Mouse (Mus musculus) neural tube, embryonic 11.5 days (tissue): ENCODE measurements around the gene Slc2a9. TPM values are rescaled to one million over a fixed set of nuclear protein-coding genes. Genes with fewer than 3 reads are reported as not detected.

Experiments
- ATAC-seq: fragments of 200-750 bp; cut with Nextera tagmentation; 2 replicates; pipeline ENCODE4 v1.8.0; 2017; ENCODE audit warnings: moderate number of reproducible peaks, mild to moderate bottlenecking, moderate TSS enrichment, moderate library complexity; ENCODE audit not compliant: insufficient read depth, low FRiP score, low TSS enrichment
- DNase-seq: peaks from one replicate; pipeline ENCODE4 v3.0.0-alpha.2; 2015; ENCODE audit warnings: low spot score
- H3K27ac ChIP-seq: fragments of 300-500 bp; sonication (generic); 2 replicates; pipeline ENCODE4 v1.5.1; 2014; ENCODE audit warnings: low read depth, mild to moderate bottlenecking, low read length
- H3K27me3 ChIP-seq: fragments of 300-500 bp; sonication (generic); 2 replicates; pipeline ENCODE4 v1.6.1; 2014; ENCODE audit warnings: mild to moderate bottlenecking, low read length, mixed read lengths; ENCODE audit not compliant: control insufficient read depth, insufficient read depth
- H3K36me3 ChIP-seq: fragments of 300-500 bp; sonication (generic); 2 replicates; pipeline ENCODE4 v1.6.1; 2014; ENCODE audit warnings: mild to moderate bottlenecking, low read length, moderate library complexity, mixed read lengths; ENCODE audit not compliant: control insufficient read depth, insufficient read depth
- H3K4me1 ChIP-seq: fragments of 300-500 bp; sonication (generic); 2 replicates; pipeline ENCODE4 v1.6.1; 2014; ENCODE audit warnings: low read length, mixed read lengths; ENCODE audit not compliant: control insufficient read depth, insufficient read depth
- H3K4me2 ChIP-seq: fragments of 300-500 bp; sonication (generic); 2 replicates; pipeline ENCODE4 v1.6.1; 2014; ENCODE audit warnings: low read depth, mild to moderate bottlenecking, moderate library complexity
- H3K4me3 ChIP-seq: fragments of 300-500 bp; sonication (generic); 2 replicates; pipeline ENCODE4 v1.5.1; 2014; ENCODE audit warnings: low read depth, low read length
- H3K9ac ChIP-seq: fragments of 300-500 bp; sonication (generic); 2 replicates; pipeline ENCODE4 v1.6.1; 2014; ENCODE audit warnings: mild to moderate bottlenecking, low read length
- H3K9me3 ChIP-seq: fragments of 300-500 bp; sonication (generic); 2 replicates; pipeline ENCODE4 v1.6.1; 2016; ENCODE audit warnings: low read length; ENCODE audit not compliant: control insufficient read depth
- WGBS: fragments of 180-500 bp; shearing (Covaris S2); extraction: QIAGEN DNeasy Blood & Tissue Kit; methylation state at CpG from one replicate; pipeline ENCODE4 v1.1.7; 2014; 5-methylcytosine and 5-hydroxymethylcytosine counted together
- polyA plus RNA-seq: library from polyadenylated mRNA; unstranded; fragments of >200 nt; fragmentation: Nextera tagmentation; extraction: Ambion mirVana; gene quantifications from 2 replicates; pipeline ENCODE4 v1.2.1, GENCODE M21; 2014

Gene Slc2a9
- polyA plus RNA-seq, 1 experiment from 2014 or later, result 0.77 TPM

DNA sequence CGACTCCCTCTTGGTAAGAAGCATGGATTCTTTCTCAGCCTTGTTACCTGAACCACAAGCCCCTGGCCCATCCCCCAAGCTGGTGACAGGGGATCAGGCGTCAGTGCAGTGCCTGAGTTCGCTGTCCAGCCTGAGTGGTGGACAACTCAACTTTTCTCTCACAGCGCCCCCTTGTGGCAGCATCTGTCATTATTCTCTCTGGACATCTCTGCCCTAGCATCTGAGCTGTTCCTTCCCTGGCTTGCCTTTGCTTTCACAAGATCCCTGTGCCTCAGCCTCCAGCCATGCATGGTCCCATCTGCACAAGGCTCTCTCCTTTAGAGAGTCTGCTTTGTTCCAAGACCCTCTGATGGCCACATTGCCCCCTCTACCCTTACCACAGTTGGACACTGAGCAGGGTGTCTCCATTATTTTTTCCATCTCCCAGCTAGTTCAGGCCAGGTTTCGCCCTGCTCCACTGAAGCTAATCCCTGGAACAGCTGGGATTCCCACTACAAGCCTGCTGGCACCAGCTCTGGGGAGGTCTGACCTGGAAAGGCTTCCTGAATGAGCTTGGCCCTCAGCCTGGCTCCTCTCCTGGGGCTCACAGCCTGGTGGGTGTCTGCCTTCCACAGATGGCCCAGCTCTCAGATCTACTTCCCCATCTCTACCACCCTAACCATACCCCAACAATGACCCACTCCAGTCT lies 32.9 kb downstream of the Slc2a9 start:
- 21% methylated on average over 5 of the region's 5 CpGs for WGBS
- Histone ChIP-seq H3K4me3 (no peak overlapping the region), H3K4me2 (no peak overlapping the region), H3K36me3 (no peaks in the 10 kb centered on the region), H3K4me1 (no peaks in the 10 kb centered on the region), H3K9ac (no peak overlapping the region), H3K27me3 (no peaks in the 10 kb centered on the region), H3K27ac (no peak overlapping the region), H3K9me3 (no peaks in the 10 kb centered on the region)
- peak; percentile 83 for DNase-seq
- peak; percentile 75 for ATAC-seq

GRCm38 (mm10) chr5:38466569-38467110 lies 36.3 kb downstream of the Slc2a9 start:
- DNase-seq (no peak), ATAC-seq (no peak)
- no peak overlapping the region for H3K9ac ChIP-seq
- no peak overlapping the region for H3K4me2 ChIP-seq
- no peaks in the 10 kb centered on the region for H3K27me3 ChIP-seq
- H3K4me3 ChIP-seq, result no peak overlapping the region
- H3K9me3 ChIP-seq, result no peaks in the 10 kb centered on the region
- no peak overlapping the region for H3K27ac ChIP-seq
- WGBS, result 85% methylated on average over 5 of the region's 5 CpGs
- H3K4me1 ChIP-seq, result no peaks in the 10 kb centered on the region
- no peaks in the 10 kb centered on the region for H3K36me3 ChIP-seq

DNA sequence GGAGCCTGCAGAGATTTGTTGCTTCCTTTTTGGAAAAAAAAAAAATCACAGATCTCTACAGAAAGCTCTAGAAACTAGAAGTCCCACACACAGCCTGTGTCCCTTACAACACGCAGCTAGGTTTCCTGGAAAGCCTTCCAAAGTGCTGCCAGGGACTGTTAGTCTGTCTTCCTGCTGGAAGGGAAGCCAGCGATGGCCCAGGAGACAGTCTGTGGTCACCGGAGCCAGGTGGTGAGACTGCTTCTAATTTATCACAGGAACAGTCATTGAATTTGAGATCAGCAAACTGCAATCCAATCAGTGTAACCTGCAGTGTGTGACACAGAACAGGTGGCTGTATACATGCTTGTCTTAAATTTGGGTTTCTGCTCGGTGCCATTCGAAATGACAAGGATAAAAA lies 41.7 kb downstream of the Slc2a9 start:
- H3K36me3 ChIP-seq, result no peaks in the 10 kb centered on the region
- WGBS, result 86% methylated on average over 5 of the region's 5 CpGs

GRCm38 (mm10) chr5:38450936-38451335 lies 52.0 kb downstream of the Slc2a9 start:
- H3K9ac ChIP-seq, result no peak overlapping the region
- no peak for DNase-seq
- no peaks in the 10 kb centered on the region for H3K4me1 ChIP-seq
- H3K9me3 ChIP-seq, result no peaks in the 10 kb centered on the region
- 85% methylated on average over 3 of the region's 3 CpGs for WGBS
- H3K27ac ChIP-seq, result no peak overlapping the region
- H3K36me3 ChIP-seq, result no peaks in the 10 kb centered on the region
- no peaks in the 10 kb centered on the region for H3K27me3 ChIP-seq
- no peak overlapping the region for H3K4me2 ChIP-seq
- ATAC-seq, result no peak
- H3K4me3 ChIP-seq, result no peak overlapping the region

More for the DNA sequence above, 41.7 kb downstream of the Slc2a9 start:
- Histone ChIP-seq H3K4me2 (no peak overlapping the region), H3K27ac (no peak overlapping the region), H3K9ac (no peak overlapping the region), H3K9me3 (no peaks in the 10 kb centered on the region), H3K4me1 (no peaks in the 10 kb centered on the region), H3K27me3 (no peaks in the 10 kb centered on the region), H3K4me3 (no peak overlapping the region)
- no peak for DNase-seq
- ATAC-seq, result no peak

- H3K4me1 ChIP-seq, result no peaks in the 10 kb centered on the region
- H3K9me3 ChIP-seq, result no peaks in the 10 kb centered on the region
- no peak overlapping the region for H3K27ac ChIP-seq
- no peaks in the 10 kb centered on the region for H3K36me3 ChIP-seq
- WGBS, result 92% methylated on average over 8 of the region's 8 CpGs
- DNase-seq, result no peak
- H3K27me3 ChIP-seq, result no peaks in the 10 kb centered on the region
- H3K9ac ChIP-seq, result no peak overlapping the region
- ATAC-seq, result no peak
- H3K4me2 ChIP-seq, result no peak overlapping the region
- no peak overlapping the region for H3K4me3 ChIP-seq
Measured at GRCm38 (mm10) chr5:38449607-38450006, 53.3 kb downstream of the Slc2a9 start.

GRCm38 (mm10) chr5:38448121-38448520 lies 54.8 kb downstream of the Slc2a9 start:
- DNase-seq, result no peak
- ATAC-seq, result no peak
- WGBS, result 92% methylated on average over 3 of the region's 3 CpGs

DNA sequence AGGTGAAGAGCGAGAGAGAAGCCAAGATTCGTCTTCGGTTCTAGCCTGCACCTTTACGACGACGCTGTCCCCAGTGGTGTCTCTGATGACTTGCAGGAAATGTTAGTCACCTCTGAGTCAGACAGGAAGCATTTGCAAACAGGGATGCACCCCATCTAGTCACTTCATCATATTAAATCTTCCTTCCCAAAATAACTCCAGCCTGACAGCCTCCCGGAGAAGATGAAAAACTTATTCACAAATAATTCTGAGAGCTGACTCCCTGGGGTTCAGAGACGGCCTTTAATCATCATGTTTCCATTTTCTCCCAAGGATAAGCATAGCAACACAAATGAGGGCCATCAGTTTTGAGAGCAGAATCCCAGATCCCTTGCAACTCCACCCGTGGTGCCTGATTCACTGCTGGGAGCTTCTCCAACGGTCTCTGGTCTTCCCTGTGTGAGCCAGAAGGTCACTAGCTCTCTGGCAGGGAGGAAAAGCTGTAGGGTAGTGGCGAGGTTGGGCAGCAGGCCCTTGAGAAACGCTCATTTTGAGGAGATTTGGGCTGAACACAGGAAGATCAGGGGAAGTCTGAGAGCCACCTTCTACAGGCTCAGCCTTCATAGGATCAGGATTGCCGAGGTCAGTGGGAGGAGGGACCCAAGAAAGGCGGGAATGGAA lies 56.5 kb downstream of the Slc2a9 start:
- Histone ChIP-seq H3K27me3 (no peaks in the 10 kb centered on the region), H3K4me1 (no peaks in the 10 kb centered on the region), H3K9ac (no peak overlapping the region), H3K9me3 (no peaks in the 10 kb centered on the region), H3K36me3 (no peaks in the 10 kb centered on the region), H3K27ac (no peak overlapping the region), H3K4me3 (no peak overlapping the region), H3K4me2 (no peak overlapping the region)
- no peak for DNase-seq
- ATAC-seq, result no peak
- WGBS, result 77% methylated on average over 14 of the region's 14 CpGs

More at GRCm38 (mm10) chr5:38448121-38448520, 54.8 kb downstream of the Slc2a9 start:
- Histone ChIP-seq H3K9ac (no peak overlapping the region), H3K4me2 (no peak overlapping the region), H3K9me3 (no peaks in the 10 kb centered on the region), H3K27ac (no peak overlapping the region), H3K36me3 (no peaks in the 10 kb centered on the region), H3K4me3 (no peak overlapping the region), H3K27me3 (no peaks in the 10 kb centered on the region), H3K4me1 (no peaks in the 10 kb centered on the region)

DNA sequence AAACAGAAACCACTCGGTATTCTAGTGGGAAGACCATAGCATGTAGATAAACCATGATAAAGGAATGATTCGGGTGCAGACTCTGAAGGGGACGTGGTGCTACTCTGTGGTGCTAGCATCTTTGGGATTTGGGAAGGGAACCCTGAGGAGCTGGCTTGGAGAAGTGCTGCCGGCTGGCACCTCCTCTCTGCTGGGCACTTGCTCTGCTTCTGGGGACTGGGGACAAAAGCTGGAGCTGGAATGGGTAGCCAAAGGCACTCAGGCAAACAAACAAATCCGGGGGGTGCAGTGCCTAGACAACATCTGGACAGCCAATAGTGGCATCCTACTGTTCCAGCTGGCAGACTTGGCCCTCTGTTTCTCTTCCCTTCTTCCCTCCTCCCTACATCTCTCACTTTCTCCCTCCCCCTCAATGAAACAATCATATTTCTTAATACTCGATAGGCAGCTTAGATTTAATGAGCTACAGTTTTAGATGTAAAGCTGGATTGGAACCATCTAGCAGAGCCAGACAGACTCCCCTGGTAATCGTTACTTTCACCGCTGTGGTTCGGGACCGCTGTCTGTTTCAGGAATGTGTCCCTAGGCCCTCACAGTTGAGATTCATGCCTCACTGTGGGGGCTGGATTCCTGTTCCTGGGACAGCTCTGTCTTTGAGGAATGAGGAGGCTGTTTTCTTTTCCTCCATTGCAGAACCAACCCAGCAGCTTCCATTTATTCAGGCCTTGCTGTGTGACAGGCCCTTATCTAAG lies 61.7 kb downstream of the Slc2a9 start:
- Histone ChIP-seq H3K4me2 (no peak overlapping the region), H3K36me3 (no peaks in the 10 kb centered on the region), H3K9ac (no peak overlapping the region), H3K4me1 (no peaks in the 10 kb centered on the region), H3K27ac (no peak overlapping the region), H3K9me3 (no peaks in the 10 kb centered on the region), H3K4me3 (no peak overlapping the region), H3K27me3 (no peaks in the 10 kb centered on the region)
- DNase-seq, result no peak
- no peak for ATAC-seq
- 79% methylated on average over 10 of the region's 10 CpGs for WGBS
